Mouse (Mus musculus): Measurements from ENCODE around the gene Eif4g3.

- TF ChIP-seq CTCF (conservative IDR thresholded peaks at IDR 0.05; ENCODE audit: low read length) (no peak), NANOG (IDR thresholded peaks at IDR 0.05; ENCODE audit: borderline replicate concordance, low read length) (no peak), POU5F1 (IDR thresholded peaks at IDR 0.05; ENCODE audit: borderline replicate concordance, low read length) (no peak)
These were observed 91.3 kb downstream of the Eif4g3 start for GRCm38 (mm10) chr4:138084103-138084502.
